Mouse (Mus musculus) forebrain, embryonic 10.5 days (tissue): ENCODE data around the gene Espnl. TPM values are rescaled to one million over a fixed set of nuclear protein-coding genes. Genes with fewer than 3 reads are reported as not detected.

Source experiments
- DNase-seq: peaks from one replicate; pipeline ENCODE4 v3.0.0-alpha.2; 2017; ENCODE audit warnings: low spot score; ENCODE audit errors: extremely low spot score
- H3K27ac ChIP-seq: fragments of 300-500 bp; sonication (generic); 2 replicates; pipeline ENCODE4 v1.5.1; 2016; ENCODE audit warnings: mild to moderate bottlenecking
- H3K27me3 ChIP-seq: fragments of 300-500 bp; sonication (generic); 2 replicates; pipeline ENCODE4 v1.6.1; 2016; ENCODE audit warnings: mild to moderate bottlenecking; ENCODE audit not compliant: poor library complexity, severe bottlenecking
- H3K36me3 ChIP-seq: fragments of 300-500 bp; sonication (generic); replicated peaks from 2 replicates; pipeline ENCODE4 v1.6.1; 2016; ENCODE audit warnings: mild to moderate bottlenecking, moderate library complexity
- H3K4me1 ChIP-seq: fragments of 300-500 bp; sonication (generic); 2 replicates; pipeline ENCODE4 v1.6.1; 2016
- H3K4me3 ChIP-seq: fragments of 300-500 bp; sonication (generic); 2 replicates; pipeline ENCODE4 v1.5.1; 2016; ENCODE audit warnings: mild to moderate bottlenecking, moderate library complexity
- H3K9me3 ChIP-seq: fragments of 300-500 bp; sonication (generic); 2 replicates; pipeline ENCODE4 v1.6.1; 2016; ENCODE audit warnings: mild to moderate bottlenecking, moderate library complexity
- WGBS: fragments of 180-500 bp; shearing (Covaris S2); methylation state at CpG from one replicate; pipeline ENCODE4 v1.1.7; 2016; 5-methylcytosine and 5-hydroxymethylcytosine counted together
- polyA plus RNA-seq: library from polyadenylated mRNA; unstranded; fragments of >200 nt; fragmentation: Nextera tagmentation; extraction: Ambion mirVana; gene quantifications from 2 replicates; pipeline ENCODE4 v1.2.1, GENCODE M21; 2016

Espnl gene
- polyA plus RNA-seq, 1 experiment from 2014 or later = not detected

DNA sequence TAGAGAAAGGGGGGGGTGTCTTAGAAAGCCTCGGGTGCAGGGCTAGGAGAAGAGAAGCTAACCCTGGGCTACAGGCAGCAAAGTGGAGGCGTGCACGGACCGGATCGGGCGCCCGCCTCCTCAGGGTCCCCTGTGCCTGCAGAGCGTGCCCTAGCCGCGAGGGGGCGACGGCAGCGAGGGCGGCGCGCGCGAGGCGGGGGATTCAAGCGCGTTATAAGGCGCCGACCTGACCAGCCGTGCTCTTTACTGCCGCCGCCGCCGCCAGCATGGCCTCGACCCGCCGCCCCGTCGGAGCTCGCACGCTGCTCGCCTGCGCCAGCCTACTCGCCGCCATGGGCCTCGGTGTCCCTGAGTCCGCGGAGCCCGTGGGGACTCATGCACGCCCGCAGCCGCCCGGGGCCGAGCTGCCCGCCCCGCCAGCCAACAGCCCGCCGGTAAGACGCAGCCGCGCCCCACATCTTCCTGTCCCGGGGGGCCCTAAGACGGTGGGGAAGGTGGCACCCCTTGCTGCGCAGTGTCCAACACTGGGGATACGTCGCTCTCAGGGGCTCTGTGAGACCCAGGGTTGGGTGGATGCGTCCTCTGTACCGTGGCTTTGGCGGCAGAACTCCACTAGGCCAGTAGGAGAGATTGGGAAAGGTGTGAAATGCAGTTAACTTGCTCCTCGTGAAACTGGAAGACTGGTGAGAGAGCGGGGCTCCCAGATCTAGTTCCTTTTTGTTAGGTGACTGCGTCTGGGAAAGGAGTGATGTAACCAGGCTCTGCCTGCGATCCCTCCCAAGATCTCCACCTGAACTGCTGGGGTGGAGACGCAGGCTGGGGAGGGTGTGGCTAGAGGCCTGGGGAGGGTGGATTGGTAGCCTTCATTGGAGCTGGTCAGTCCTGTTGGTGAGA lies 44.6 kb downstream of the Espnl start, which contains the start of gene Erfe:
Gene Erfe (plus strand): TSS at position 216 of the 894 bp plus-strand sequence.
- DNase-seq = peak; percentile 69
- peak within 1 kb of the TSS; percentile 81 for H3K27ac ChIP-seq
- H3K36me3 ChIP-seq = peaks cover 26% of the 10 kb centered on the region
- WGBS = 1% methylated on average over 68 of the region's 68 CpGs
- peaks cover 36% of the 10 kb centered on the region for H3K27me3 ChIP-seq
- peaks cover 21% of the 10 kb centered on the region for H3K4me1 ChIP-seq
- H3K4me3 ChIP-seq = peak within 1 kb of the TSS; percentile 65
- peaks cover 4% of the 10 kb centered on the region; the same call in 1 of the 2 replicates for H3K9me3 ChIP-seq

DNA sequence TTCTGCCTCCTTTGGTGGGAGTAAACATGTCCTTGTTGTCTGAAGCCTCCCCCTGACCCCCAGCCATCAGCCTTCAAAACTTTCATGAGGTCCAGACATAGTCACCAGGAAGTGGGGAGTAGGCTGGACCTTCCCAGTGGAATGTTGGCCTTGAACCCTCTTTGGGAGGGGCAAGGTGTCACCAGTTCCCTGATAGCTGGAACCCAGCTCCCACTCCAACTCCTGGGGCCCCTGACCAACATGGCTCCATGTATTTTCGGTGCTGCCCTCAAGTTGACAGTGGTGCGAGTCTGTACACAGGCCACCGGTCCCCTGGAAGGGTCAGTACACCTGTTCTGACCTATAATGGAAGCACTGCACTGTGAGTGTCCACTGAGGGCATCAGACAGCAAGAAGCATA lies 45.4 kb downstream of the Espnl start:
- Histone ChIP-seq H3K27ac (no peak overlapping the region), H3K27me3 (peaks cover 36% of the 10 kb centered on the region), H3K4me3 (peak overlapping the region; percentile 65; the same call in 1 of the 2 replicates), H3K9me3 (peaks cover 4% of the 10 kb centered on the region; the same call in 1 of the 2 replicates), H3K36me3 (peaks cover 34% of the 10 kb centered on the region), H3K4me1 (peaks cover 21% of the 10 kb centered on the region)
- WGBS = 96% methylated on average over 3 of the region's 3 CpGs
- DNase-seq = no peak

DNA sequence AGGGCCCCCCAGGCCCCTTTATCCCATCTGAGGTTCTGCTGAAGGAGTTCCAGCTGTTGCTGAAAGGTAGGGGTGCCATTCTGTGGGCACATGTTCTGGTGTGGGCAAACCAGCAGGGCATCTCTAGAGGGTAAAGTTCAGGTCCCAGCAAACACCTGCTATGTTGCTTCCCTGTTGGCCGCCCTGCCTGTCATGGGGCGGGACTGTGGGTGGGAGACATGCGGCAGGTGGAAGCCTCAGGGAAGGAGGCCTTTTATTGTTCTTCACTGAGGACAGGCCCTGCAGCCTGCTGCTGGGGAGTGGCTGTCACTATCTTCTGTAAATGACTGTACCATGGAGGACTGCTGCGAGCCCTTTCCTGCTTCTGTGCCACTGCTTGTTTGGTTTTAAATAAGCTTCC lies 47.5 kb downstream of the Espnl start:
- no peak for DNase-seq
- no peak overlapping the region for H3K4me3 ChIP-seq
- peaks cover 55% of the 10 kb centered on the region for H3K36me3 ChIP-seq
- peaks cover 36% of the 10 kb centered on the region for H3K27me3 ChIP-seq
- WGBS = 76% methylated on average over 4 of the region's 4 CpGs
- H3K4me1 ChIP-seq = peaks cover 21% of the 10 kb centered on the region
- H3K9me3 ChIP-seq = peaks cover 1% of the 10 kb centered on the region; the same call in 1 of the 2 replicates
- H3K27ac ChIP-seq = no peak overlapping the region

DNA sequence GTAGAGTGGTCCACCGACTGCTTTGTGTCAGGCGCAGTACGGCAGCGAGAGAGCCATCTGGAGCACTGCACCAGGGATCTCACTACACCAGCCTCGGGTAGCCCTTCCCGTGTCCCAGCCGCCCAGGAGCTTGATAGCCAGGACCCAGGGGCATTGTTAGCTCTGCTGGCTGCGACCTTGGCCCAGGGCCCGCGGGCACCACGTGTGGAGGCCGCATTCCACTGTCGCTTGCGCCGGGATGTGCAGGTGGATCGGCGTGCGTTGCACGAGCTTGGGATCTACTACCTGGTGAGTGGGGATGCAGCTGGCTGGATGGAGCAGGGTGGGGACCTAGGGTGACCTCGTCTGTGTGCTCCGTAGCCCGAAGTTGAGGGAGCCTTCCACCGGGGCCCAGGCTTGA lies 48.2 kb downstream of the Espnl start:
- WGBS = 89% methylated on average over 23 of the region's 23 CpGs
- peaks cover 21% of the 10 kb centered on the region for H3K4me1 ChIP-seq
- no peak for DNase-seq
- no peak overlapping the region for H3K27ac ChIP-seq
- peaks cover 33% of the 10 kb centered on the region for H3K27me3 ChIP-seq
- no peak overlapping the region for H3K4me3 ChIP-seq
- H3K36me3 ChIP-seq = peaks cover 61% of the 10 kb centered on the region
- no peaks in the 10 kb centered on the region for H3K9me3 ChIP-seq

DNA sequence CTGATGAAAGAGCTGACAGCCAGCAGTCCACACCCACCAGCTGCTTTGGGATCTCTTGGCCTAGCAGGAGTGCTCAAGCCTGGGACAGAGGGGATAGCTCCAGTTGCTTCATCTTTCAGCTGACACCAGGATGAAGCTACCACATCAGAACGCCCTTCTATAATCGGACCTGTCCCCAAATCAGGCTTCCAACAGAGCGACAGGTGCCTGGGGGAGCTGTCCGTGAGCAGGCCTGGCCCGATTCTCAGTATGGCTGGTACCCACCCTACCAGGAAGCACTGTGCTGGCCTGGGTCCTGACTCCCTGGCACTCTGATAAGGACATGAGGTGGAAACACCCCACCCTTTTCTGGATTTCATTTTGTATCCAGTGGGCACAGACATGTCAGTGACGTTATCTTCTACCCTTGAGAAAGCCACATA lies 51.5 kb downstream of the Espnl start:
- Histone ChIP-seq H3K27ac (no peak overlapping the region), H3K27me3 (no peaks in the 10 kb centered on the region), H3K36me3 (peaks cover 95% of the 10 kb centered on the region), H3K9me3 (no peaks in the 10 kb centered on the region), H3K4me1 (peaks cover 4% of the 10 kb centered on the region), H3K4me3 (no peak overlapping the region)
- no peak for DNase-seq
- WGBS = 91% methylated on average over 6 of the region's 6 CpGs

DNA sequence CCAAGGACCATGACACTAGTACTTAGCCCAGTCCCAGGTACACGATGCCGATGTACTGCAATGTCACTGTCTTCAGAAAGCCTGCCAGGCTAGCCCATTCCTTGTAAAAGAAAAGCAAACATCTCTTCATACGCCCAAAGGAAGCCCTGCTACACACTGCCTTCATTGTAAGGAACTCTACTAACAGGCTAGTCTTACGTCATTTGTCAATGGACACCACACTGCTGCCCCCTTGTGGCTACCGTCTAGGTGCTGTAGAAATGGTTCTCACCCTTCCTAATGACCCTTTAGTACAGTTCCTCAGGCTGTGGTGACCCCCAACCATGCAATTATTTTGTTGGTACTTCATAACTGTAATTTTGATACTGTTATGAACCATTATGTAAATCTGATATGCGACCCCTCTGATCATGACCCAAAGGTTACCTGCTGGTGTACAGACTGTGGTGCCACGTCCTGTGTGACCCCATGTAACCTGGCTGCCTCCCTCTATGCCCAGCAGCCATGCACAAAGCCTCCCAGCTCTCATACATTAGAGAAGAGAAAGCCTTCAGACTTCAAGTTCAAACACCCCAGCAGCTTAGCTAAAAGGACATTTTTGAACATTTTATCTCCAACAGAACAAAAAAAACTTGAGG lies 58.7 kb downstream of the Espnl start:
- no peak overlapping the region for H3K4me3 ChIP-seq
- no peaks in the 10 kb centered on the region for H3K4me1 ChIP-seq
- no peaks in the 10 kb centered on the region for H3K9me3 ChIP-seq
- H3K36me3 ChIP-seq = peaks cover 97% of the 10 kb centered on the region
- H3K27me3 ChIP-seq = no peaks in the 10 kb centered on the region
- DNase-seq = peak; percentile 71
- no peak overlapping the region for H3K27ac ChIP-seq
- WGBS = 72% methylated on average over 7 of the region's 7 CpGs

DNA sequence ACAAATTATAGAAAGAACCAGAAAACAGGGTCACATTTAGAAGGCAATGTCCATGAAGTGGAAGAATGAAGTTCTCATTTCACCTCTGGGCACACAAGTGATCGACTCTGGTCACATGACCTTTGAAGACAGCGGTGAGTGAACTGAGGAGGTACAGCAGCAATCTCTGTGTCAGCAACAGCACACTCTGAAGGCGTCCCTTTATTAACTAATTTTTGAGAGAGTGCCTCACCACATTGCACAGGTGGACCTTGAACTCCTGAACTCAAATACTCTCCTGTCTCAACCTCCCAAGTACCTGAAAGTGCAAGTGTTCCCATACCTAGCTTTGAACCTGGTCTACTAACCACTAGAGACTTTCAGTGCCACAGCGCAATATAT lies 59.2 kb downstream of the Espnl start:
- Histone ChIP-seq H3K4me1 (no peaks in the 10 kb centered on the region), H3K27me3 (no peaks in the 10 kb centered on the region), H3K4me3 (no peak overlapping the region), H3K36me3 (peaks cover 97% of the 10 kb centered on the region), H3K27ac (no peak overlapping the region), H3K9me3 (no peaks in the 10 kb centered on the region)
- 92% methylated on average over 4 of the region's 4 CpGs for WGBS
- no peak for DNase-seq

DNA sequence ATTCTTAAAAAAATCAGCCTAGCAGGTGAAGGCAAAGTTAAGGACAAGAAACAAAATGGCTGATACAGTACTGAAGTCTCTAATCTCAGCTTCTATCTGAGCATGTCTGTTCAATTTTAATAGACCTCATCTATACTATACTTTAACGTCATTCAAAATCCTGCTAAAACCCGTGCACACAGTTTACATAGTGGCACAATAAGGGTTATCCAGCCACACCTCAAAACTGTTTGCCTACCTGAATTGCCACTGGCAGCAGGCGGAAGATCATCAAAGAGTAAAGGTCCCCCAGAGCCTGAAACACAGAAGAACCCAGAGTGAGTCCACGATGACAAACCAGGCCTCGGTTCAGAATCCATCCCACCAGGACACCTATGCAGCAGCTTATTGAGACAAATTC lies 68.5 kb downstream of the Espnl start:
- Histone ChIP-seq H3K4me3 (no peak overlapping the region), H3K27me3 (no peaks in the 10 kb centered on the region), H3K36me3 (peaks cover 100% of the 10 kb centered on the region), H3K9me3 (no peaks in the 10 kb centered on the region), H3K27ac (no peak overlapping the region), H3K4me1 (no peaks in the 10 kb centered on the region)
- WGBS = 95% methylated on average over 5 of the region's 5 CpGs
- DNase-seq = no peak

DNA sequence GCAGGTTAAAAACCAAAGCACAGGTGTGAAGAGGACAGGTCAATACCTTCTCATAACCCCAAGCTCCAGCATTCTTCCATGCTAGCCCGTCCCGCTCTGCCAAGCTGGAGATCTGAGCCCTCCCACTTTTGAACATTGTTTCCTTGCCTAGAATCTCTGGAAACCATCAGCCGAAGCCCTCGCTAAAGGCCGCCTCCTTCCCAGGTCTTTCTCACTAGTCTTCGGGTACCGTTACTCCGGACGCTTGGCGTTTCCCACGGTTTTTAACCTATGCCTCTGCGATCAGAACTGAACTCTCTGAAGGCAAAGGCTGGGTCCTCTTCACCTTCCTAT lies 76.0 kb downstream of the Espnl start:
- H3K36me3 ChIP-seq = peaks cover 43% of the 10 kb centered on the region
- WGBS = 3% methylated on average over 12 of the region's 12 CpGs
- H3K4me3 ChIP-seq = peak overlapping the region; percentile 88
- no peaks in the 10 kb centered on the region for H3K27me3 ChIP-seq
- no peaks in the 10 kb centered on the region for H3K9me3 ChIP-seq
- H3K4me1 ChIP-seq = peaks cover 27% of the 10 kb centered on the region
- H3K27ac ChIP-seq = peak overlapping the region; percentile 97
- DNase-seq = no peak

Other genes starting within 250 kb of the Espnl start
- gene Rbm44, start 177.0 kb upstream of the Espnl start, polyA plus RNA-seq = 0.26 and 0.67 TPM in 2 replicates
- gene Ramp1, start 142.3 kb upstream of the Espnl start, polyA plus RNA-seq = 0.06 and 0.10 TPM in 2 replicates
- gene Ube2f, start 71.8 kb upstream of the Espnl start, polyA plus RNA-seq = 95.3 and 99.9 TPM in 2 replicates
- gene Scly, start 23.7 kb upstream of the Espnl start, polyA plus RNA-seq = 18.5 and 18.7 TPM in 2 replicates
- gene Klhl30, start 28.9 kb downstream of the Espnl start, polyA plus RNA-seq = 0.11 and 0.14 TPM in 2 replicates
- 1.1 and 1.6 TPM in 2 replicates for gene Erfe, start 44.4 kb downstream of the Espnl start, polyA plus RNA-seq
- gene Ilkap, start 76.7 kb downstream of the Espnl start, polyA plus RNA-seq = 168 and 176 TPM in 2 replicates
- 156 and 177 TPM in 2 replicates for gene Hes6, start 92.0 kb downstream of the Espnl start, polyA plus RNA-seq
- gene Per2, start 137.2 kb downstream of the Espnl start, polyA plus RNA-seq = 1.3 and 1.6 TPM in 2 replicates
- 13.1 and 13.9 TPM in 2 replicates for gene Traf3ip1, start 172.6 kb downstream of the Espnl start, polyA plus RNA-seq
- 7.3 and 7.4 TPM in 2 replicates for gene Asb1, start 218.5 kb downstream of the Espnl start, polyA plus RNA-seq